Mouse (Mus musculus): Measurements from ENCODE around the gene Gm21060. TPM values are rescaled to one million over a fixed set of nuclear protein-coding genes. Genes with fewer than 3 reads are reported as not detected.
"Not testable (repeated sequence)": the region's sequence is repeated elsewhere in the genome, so short reads cannot be mapped to it uniquely, and the experiment has no call there.

Gene Gm21060
- not detected for total RNA-seq (2021)
- long read RNA-seq, experiment 1: 0 reads
- long read RNA-seq, experiment 2: 0 reads

GRCm38 (mm10) chr19:61296969-61297368 is at the start of gene Gm21060:
Gene Gm21060, minus strand, starts transcription at chr19:61297069.
- no peak for DNase-seq (ENCODE audit: low spot score in 2 of 2)

GRCm38 (mm10) chr19:61320844-61321243 is 24.0 kb upstream of the Gm21060 start:
- DNase-seq (ENCODE audit: low spot score in 2 of 2): not testable (repeated sequence)

- not testable (repeated sequence) for DNase-seq (ENCODE audit: low spot score in 2 of 2)
Observed at GRCm38 (mm10) chr19:61313185-61313584, 16.3 kb upstream of the Gm21060 start.

- DNase-seq (ENCODE audit: low spot score in 2 of 2): not testable (repeated sequence)
Observed at GRCm38 (mm10) chr19:61312400-61312799, 15.5 kb upstream of the Gm21060 start.

GRCm38 (mm10) chr19:61308083-61308482 is 11.2 kb upstream of the Gm21060 start:
- DNase-seq (ENCODE audit: low spot score in 2 of 2): not testable (repeated sequence)

GRCm38 (mm10) chr19:61285033-61285432 is 11.8 kb downstream of the Gm21060 start:
- DNase-seq (ENCODE audit: low spot score in 2 of 2): not testable (repeated sequence)

- DNase-seq (ENCODE audit: low spot score in 2 of 2): no peak
Observed at GRCm38 (mm10) chr19:61283581-61283980, 13.3 kb downstream of the Gm21060 start.

GRCm38 (mm10) chr19:61275446-61275845 is 21.4 kb downstream of the Gm21060 start:
- DNase-seq (ENCODE audit: low spot score in 2 of 2): no peak

- DNase-seq (ENCODE audit: low spot score in 2 of 2): not testable (repeated sequence)
Observed at GRCm38 (mm10) chr19:61269141-61269540, 27.7 kb downstream of the Gm21060 start.

- DNase-seq (ENCODE audit: low spot score in 2 of 2): no peak
Observed at GRCm38 (mm10) chr19:61267141-61267540, 29.7 kb downstream of the Gm21060 start.

- peak in 1 of 2 experiments; percentile 23 for DNase-seq (ENCODE audit: low spot score in 2 of 2)
Observed at GRCm38 (mm10) chr19:61266651-61267050, 30.2 kb downstream of the Gm21060 start.

GRCm38 (mm10) chr19:61266246-61266615 is 30.6 kb downstream of the Gm21060 start:
- peak; percentile 39 to 42 for DNase-seq (ENCODE audit: low spot score in 2 of 2)

- peak; percentile 52 to 59 for DNase-seq (ENCODE audit: low spot score in 2 of 2)
Observed at GRCm38 (mm10) chr19:61265349-61266245, 31.3 kb downstream of the Gm21060 start.

- DNase-seq (ENCODE audit: low spot score in 2 of 2): no peak
Observed at GRCm38 (mm10) chr19:61264933-61265332, 31.9 kb downstream of the Gm21060 start.

- DNase-seq (ENCODE audit: low spot score in 2 of 2): no peak
Observed at GRCm38 (mm10) chr19:61264227-61264626, 32.6 kb downstream of the Gm21060 start.

GRCm38 (mm10) chr19:61261241-61261640 is 35.6 kb downstream of the Gm21060 start:
- DNase-seq (ENCODE audit: low spot score in 2 of 2): no peak

GRCm38 (mm10) chr19:61257733-61258132 is 39.1 kb downstream of the Gm21060 start:
- no peak for DNase-seq (ENCODE audit: low spot score in 2 of 2)

- no peak for DNase-seq (ENCODE audit: low spot score in 2 of 2)
Observed at GRCm38 (mm10) chr19:61256166-61256887, 40.5 kb downstream of the Gm21060 start.

GRCm38 (mm10) chr19:61247334-61247733 is 49.5 kb downstream of the Gm21060 start:
- not testable (repeated sequence) for DNase-seq (ENCODE audit: low spot score in 2 of 2)
